Mouse (Mus musculus) stomach, embryonic 16.5 days (tissue): ENCODE results near the gene Armh3. TPM values are rescaled to one million over a fixed set of nuclear protein-coding genes. Genes with fewer than 3 reads are reported as not detected.

Source experiments
- ATAC-seq: fragments of 200-750 bp; cut with Nextera tagmentation; 2 replicates; pipeline ENCODE4 v1.8.0; 2017; ENCODE audit warnings: moderate number of reproducible peaks, moderate TSS enrichment; ENCODE audit not compliant: insufficient read depth, low FRiP score
- H3K27ac ChIP-seq: fragments of 300-500 bp; sonication (generic); 2 replicates; pipeline ENCODE4 v1.5.1; 2014; ENCODE audit warnings: low read length
- H3K27me3 ChIP-seq: fragments of 300-500 bp; sonication (generic); 2 replicates; pipeline ENCODE4 v1.6.1; 2014; ENCODE audit warnings: low read length, control low read depth, mixed read lengths; ENCODE audit not compliant: control insufficient read depth, insufficient read depth
- H3K36me3 ChIP-seq: fragments of 300-500 bp; sonication (generic); 2 replicates; pipeline ENCODE4 v1.6.1; 2014; ENCODE audit warnings: low read length; ENCODE audit not compliant: control insufficient read depth, insufficient read depth
- H3K4me1 ChIP-seq: fragments of 300-500 bp; sonication (generic); 2 replicates; pipeline ENCODE4 v1.6.1; 2014; ENCODE audit warnings: low read length, control low read depth, mixed read lengths; ENCODE audit not compliant: control insufficient read depth, insufficient read depth
- H3K4me2 ChIP-seq: fragments of 300-500 bp; sonication (generic); 2 replicates; pipeline ENCODE4 v1.6.1; 2014; ENCODE audit warnings: low read depth, low read length, mixed read lengths
- H3K4me3 ChIP-seq: fragments of 300-500 bp; sonication (generic); replicated peaks from 2 replicates; pipeline ENCODE4 v1.5.1; 2014; ENCODE audit warnings: mild to moderate bottlenecking, low read length
- H3K9ac ChIP-seq: fragments of 300-500 bp; sonication (generic); 2 replicates; pipeline ENCODE4 v1.6.1; 2014; ENCODE audit warnings: low read length
- H3K9me3 ChIP-seq: fragments of 300-500 bp; sonication (generic); replicated peaks from 2 replicates; pipeline ENCODE4 v1.6.1; 2016; ENCODE audit warnings: low read length, control low read depth; ENCODE audit not compliant: control insufficient read depth
- WGBS: fragments of 180-500 bp; shearing (Covaris S2); extraction: QIAGEN DNeasy Blood & Tissue Kit; methylation state at CpG from one replicate; pipeline ENCODE4 v1.1.7; 2014; 5-methylcytosine and 5-hydroxymethylcytosine counted together
- polyA plus RNA-seq: library from polyadenylated mRNA; unstranded; fragments of >200 nt; fragmentation: Nextera tagmentation; extraction: Ambion mirVana; gene quantifications from 2 replicates; pipeline ENCODE4 v1.2.1, GENCODE M21; 2015

The Armh3 gene
- polyA plus RNA-seq, 1 experiment from 2014 or later, result 15.4 TPM

GRCm38 (mm10) chr19:45956736-45957135 lies 41.6 kb downstream of the Armh3 start:
- H3K27me3 ChIP-seq, result no peaks in the 10 kb centered on the region
- no peak for ATAC-seq
- no peak overlapping the region for H3K9ac ChIP-seq
- WGBS, result 90% methylated on average over 7 of the region's 7 CpGs
- no peaks in the 10 kb centered on the region for H3K9me3 ChIP-seq
- no peaks in the 10 kb centered on the region for H3K36me3 ChIP-seq
- no peaks in the 10 kb centered on the region for H3K4me1 ChIP-seq
- no peak overlapping the region for H3K4me3 ChIP-seq
- H3K27ac ChIP-seq, result no peak overlapping the region
- no peak overlapping the region for H3K4me2 ChIP-seq

GRCm38 (mm10) chr19:45953286-45953685 lies 45.0 kb downstream of the Armh3 start:
- Histone ChIP-seq H3K4me1 (no peaks in the 10 kb centered on the region), H3K9ac (no peak overlapping the region), H3K9me3 (no peaks in the 10 kb centered on the region), H3K36me3 (no peaks in the 10 kb centered on the region), H3K4me2 (no peak overlapping the region), H3K27me3 (no peaks in the 10 kb centered on the region), H3K27ac (no peak overlapping the region), H3K4me3 (no peak overlapping the region)
- no peak for ATAC-seq
- 10% methylated on average over 3 of the region's 3 CpGs for WGBS

- no peak overlapping the region for H3K4me2 ChIP-seq
- H3K36me3 ChIP-seq, result peaks cover 7% of the 10 kb centered on the region; the same call in 1 of the 2 replicates
- ATAC-seq, result no peak
- 83% methylated on average over 6 of the region's 6 CpGs for WGBS
- no peak overlapping the region for H3K9ac ChIP-seq
- 0 out of 2 replicates have a peak, but pooled peaks cover 3% of the 10 kb centered on the region for H3K4me1 ChIP-seq
- no peak overlapping the region for H3K4me3 ChIP-seq
- H3K9me3 ChIP-seq, result no peaks in the 10 kb centered on the region
- no peaks in the 10 kb centered on the region for H3K27me3 ChIP-seq
- H3K27ac ChIP-seq, result no peak overlapping the region
Observed at GRCm38 (mm10) chr19:45949236-45949635, 49.1 kb downstream of the Armh3 start.

GRCm38 (mm10) chr19:45947764-45948163 lies 50.5 kb downstream of the Armh3 start:
- ATAC-seq, result no peak
- H3K27me3 ChIP-seq, result no peaks in the 10 kb centered on the region
- 0 out of 2 replicates have a peak, but pooled peaks cover 3% of the 10 kb centered on the region for H3K4me1 ChIP-seq
- H3K4me2 ChIP-seq, result no peak overlapping the region
- H3K9me3 ChIP-seq, result no peaks in the 10 kb centered on the region
- WGBS, result 80% methylated on average over 2 of the region's 2 CpGs
- no peak overlapping the region for H3K27ac ChIP-seq
- H3K4me3 ChIP-seq, result no peak overlapping the region
- peaks cover 7% of the 10 kb centered on the region; the same call in 1 of the 2 replicates for H3K36me3 ChIP-seq
- H3K9ac ChIP-seq, result no peak overlapping the region

GRCm38 (mm10) chr19:45947286-45947685 lies 51.0 kb downstream of the Armh3 start:
- H3K36me3 ChIP-seq, result peaks cover 7% of the 10 kb centered on the region; the same call in 1 of the 2 replicates
- no peak overlapping the region for H3K4me2 ChIP-seq
- no peaks in the 10 kb centered on the region for H3K9me3 ChIP-seq
- ATAC-seq, result no peak
- 0 out of 2 replicates have a peak, but pooled peaks cover 3% of the 10 kb centered on the region for H3K4me1 ChIP-seq
- no peak overlapping the region for H3K27ac ChIP-seq
- 95% methylated on average over 2 of the region's 2 CpGs for WGBS
- H3K27me3 ChIP-seq, result no peaks in the 10 kb centered on the region
- H3K4me3 ChIP-seq, result no peak overlapping the region
- no peak overlapping the region for H3K9ac ChIP-seq

GRCm38 (mm10) chr19:45946541-45946940 lies 51.7 kb downstream of the Armh3 start:
- H3K27ac ChIP-seq, result no peak overlapping the region
- 88% methylated on average over 9 of the region's 9 CpGs for WGBS
- no peak overlapping the region for H3K4me2 ChIP-seq
- 0 out of 2 replicates have a peak, but pooled peaks cover 3% of the 10 kb centered on the region for H3K4me1 ChIP-seq
- no peak for ATAC-seq
- no peak overlapping the region for H3K4me3 ChIP-seq
- H3K9ac ChIP-seq, result no peak overlapping the region
- peaks cover 7% of the 10 kb centered on the region; the same call in 1 of the 2 replicates for H3K36me3 ChIP-seq
- no peaks in the 10 kb centered on the region for H3K9me3 ChIP-seq
- no peaks in the 10 kb centered on the region for H3K27me3 ChIP-seq

- H3K4me2 ChIP-seq, result no peak overlapping the region
- H3K27me3 ChIP-seq, result no peaks in the 10 kb centered on the region
- no peak overlapping the region for H3K4me3 ChIP-seq
- no peak overlapping the region for H3K27ac ChIP-seq
- H3K9me3 ChIP-seq, result no peaks in the 10 kb centered on the region
- no peak for ATAC-seq
- H3K4me1 ChIP-seq, result 0 out of 2 replicates have a peak, but pooled peaks cover 3% of the 10 kb centered on the region
- H3K36me3 ChIP-seq, result peaks cover 7% of the 10 kb centered on the region; the same call in 1 of the 2 replicates
- no peak overlapping the region for H3K9ac ChIP-seq
- 87% methylated on average over 2 of the region's 2 CpGs for WGBS
Observed at GRCm38 (mm10) chr19:45945986-45946385, 52.3 kb downstream of the Armh3 start.

GRCm38 (mm10) chr19:45943758-45944157 lies 54.5 kb downstream of the Armh3 start:
- Histone ChIP-seq H3K36me3 (peaks cover 7% of the 10 kb centered on the region; the same call in 1 of the 2 replicates), H3K9ac (no peak overlapping the region), H3K27me3 (no peaks in the 10 kb centered on the region), H3K4me1 (0 out of 2 replicates have a peak, but pooled peaks cover 3% of the 10 kb centered on the region), H3K4me2 (no peak overlapping the region), H3K9me3 (no peaks in the 10 kb centered on the region), H3K27ac (no peak overlapping the region), H3K4me3 (no peak overlapping the region)
- no peak for ATAC-seq
- 64% methylated on average over 4 of the region's 4 CpGs for WGBS

GRCm38 (mm10) chr19:45938064-45938463 lies 60.2 kb downstream of the Armh3 start:
- Histone ChIP-seq H3K9ac (no peak overlapping the region), H3K27me3 (no peaks in the 10 kb centered on the region), H3K4me2 (no peak overlapping the region), H3K36me3 (no peaks in the 10 kb centered on the region), H3K4me1 (no peaks in the 10 kb centered on the region), H3K4me3 (no peak overlapping the region), H3K27ac (no peak overlapping the region), H3K9me3 (no peaks in the 10 kb centered on the region)
- no peak for ATAC-seq
- WGBS, result 44% methylated on average over 3 of the region's 3 CpGs
